Mouse (Mus musculus) bone marrow, adult 2 months (tissue): Measurements from ENCODE around the gene Ppp1cc.

Experiments used
- CTCF ChIP-seq: fragments of 200-500 bp; IDR thresholded peaks from 2 replicates; pipeline ENCODE4 v1.5.1; 2011; ENCODE audit warnings: low read length, control low read depth; ENCODE audit not compliant: control insufficient read depth, insufficient read depth
- POLR2A ChIP-seq: fragments of 200-500 bp; IDR thresholded peaks from 2 replicates; pipeline ENCODE4 v1.6.1; 2011; ENCODE audit warnings: low read depth, mild to moderate bottlenecking, control low read depth, low read length, borderline replicate concordance; ENCODE audit not compliant: control insufficient read depth

DNA sequence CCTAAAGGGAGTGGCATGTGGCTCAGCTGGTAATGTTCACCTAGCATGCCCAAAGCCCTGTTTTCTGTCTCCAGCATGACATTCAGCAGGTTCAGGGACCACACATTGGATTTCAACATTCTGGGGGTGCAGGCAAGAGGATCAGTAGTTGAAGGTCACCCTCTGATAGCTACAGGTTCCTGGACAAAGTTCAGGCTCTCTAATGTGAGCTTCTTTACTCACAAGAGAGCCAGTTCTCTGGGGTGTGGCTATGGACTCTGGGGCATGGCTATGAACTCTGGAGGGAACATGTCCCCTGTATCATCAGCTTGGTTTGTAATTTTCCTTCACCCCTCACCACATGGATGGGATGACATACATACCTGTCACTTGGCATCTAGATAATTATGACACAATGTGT, 2.5 kb upstream of the Ppp1cc start:
- TF ChIP-seq CTCF (no peak), POLR2A (no peak)
